Mouse (Mus musculus) bone marrow, adult 2 months (tissue): ENCODE measurements around the gene Pafah1b1. TPM values are rescaled to one million over a fixed set of nuclear protein-coding genes. Genes with fewer than 3 reads are reported as not detected.

Experiments used
- H3K27ac ChIP-seq: fragments of 200-500 bp; 2 replicates; pipeline ENCODE4 v1.5.1; 2012; ENCODE audit warnings: low read depth, mild to moderate bottlenecking, control low read depth, inconsistent platforms, low read length; ENCODE audit not compliant: control insufficient read depth, poor library complexity, insufficient read depth
- H3K4me1 ChIP-seq: fragments of 200-500 bp; 2 replicates; pipeline ENCODE4 v1.6.1; 2011; ENCODE audit warnings: low read length; ENCODE audit not compliant: control insufficient read depth, insufficient read depth
- H3K4me3 ChIP-seq: fragments of 200-500 bp; replicated peaks from 2 replicates; pipeline ENCODE3; 2011; ENCODE audit warnings: mild to moderate bottlenecking, low read depth, low read length, control low read depth; ENCODE audit not compliant: control insufficient read depth
- CTCF ChIP-seq: fragments of 200-500 bp; IDR thresholded peaks from 2 replicates; pipeline ENCODE4 v1.5.1; 2011; ENCODE audit warnings: low read length, control low read depth; ENCODE audit not compliant: control insufficient read depth, insufficient read depth
- POLR2A ChIP-seq: fragments of 200-500 bp; IDR thresholded peaks from 2 replicates; pipeline ENCODE4 v1.6.1; 2011; ENCODE audit warnings: low read depth, mild to moderate bottlenecking, control low read depth, low read length, borderline replicate concordance; ENCODE audit not compliant: control insufficient read depth
- WGBS: fragments of 180-500 bp; shearing (Covaris S2); methylation state at CpG from one replicate; pipeline ENCODE4 v1.1.7; 2018; 5-methylcytosine and 5-hydroxymethylcytosine counted together
- polyA plus RNA-seq: library from polyadenylated mRNA; stranded (reverse); fragments of >200 nt; gene quantifications from 2 replicates; pipeline ENCODE4 v1.2.4, GENCODE M21; 2011; ENCODE audit warnings: low replicate concordance; ENCODE audit not compliant: missing spikeins, insufficient read depth, insufficient read length

The Pafah1b1 gene
- polyA plus RNA-seq, 1 experiment: 33.6 TPM

DNA sequence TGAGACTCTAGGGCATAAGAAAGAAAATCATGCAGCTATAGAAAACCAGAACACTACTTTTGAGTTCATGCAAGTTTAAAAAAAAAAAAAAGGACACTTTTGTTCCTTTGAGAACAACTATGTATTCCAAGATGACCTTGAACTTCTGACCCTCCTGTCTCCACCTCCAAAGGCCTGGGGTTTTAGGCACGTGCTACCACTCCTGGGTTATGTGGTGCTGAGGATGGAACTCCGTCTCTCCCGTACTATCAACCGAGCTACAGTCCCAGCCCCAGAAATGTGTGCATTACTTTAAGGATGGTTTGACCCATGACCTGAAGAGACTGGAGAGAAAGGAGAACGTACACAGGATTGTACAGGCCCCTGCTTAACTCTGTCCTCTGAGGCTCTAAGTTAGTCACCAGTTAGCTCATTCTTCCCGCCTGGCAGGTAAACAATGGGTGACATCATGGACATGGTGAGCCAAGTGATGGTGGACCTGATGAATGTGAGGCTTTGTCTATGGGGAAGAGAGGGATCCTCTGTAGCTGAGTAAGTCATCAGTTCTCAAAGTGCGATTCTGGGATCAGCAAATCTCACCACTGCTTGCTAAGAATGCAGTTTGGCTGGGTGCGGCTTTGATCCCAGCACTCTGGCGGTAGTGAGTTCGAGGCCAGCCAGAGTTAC, 39.6 kb upstream of the Pafah1b1 start:
- Histone ChIP-seq H3K27ac (no peak overlapping the region), H3K4me1 (no peaks in the 10 kb centered on the region), H3K4me3 (no peak overlapping the region)
- TF ChIP-seq CTCF: no peak
- no peak for TF ChIP-seq POLR2A
- whole genome bisulfite sequencing: 85% methylated on average over 10 of the region's 10 CpGs

DNA sequence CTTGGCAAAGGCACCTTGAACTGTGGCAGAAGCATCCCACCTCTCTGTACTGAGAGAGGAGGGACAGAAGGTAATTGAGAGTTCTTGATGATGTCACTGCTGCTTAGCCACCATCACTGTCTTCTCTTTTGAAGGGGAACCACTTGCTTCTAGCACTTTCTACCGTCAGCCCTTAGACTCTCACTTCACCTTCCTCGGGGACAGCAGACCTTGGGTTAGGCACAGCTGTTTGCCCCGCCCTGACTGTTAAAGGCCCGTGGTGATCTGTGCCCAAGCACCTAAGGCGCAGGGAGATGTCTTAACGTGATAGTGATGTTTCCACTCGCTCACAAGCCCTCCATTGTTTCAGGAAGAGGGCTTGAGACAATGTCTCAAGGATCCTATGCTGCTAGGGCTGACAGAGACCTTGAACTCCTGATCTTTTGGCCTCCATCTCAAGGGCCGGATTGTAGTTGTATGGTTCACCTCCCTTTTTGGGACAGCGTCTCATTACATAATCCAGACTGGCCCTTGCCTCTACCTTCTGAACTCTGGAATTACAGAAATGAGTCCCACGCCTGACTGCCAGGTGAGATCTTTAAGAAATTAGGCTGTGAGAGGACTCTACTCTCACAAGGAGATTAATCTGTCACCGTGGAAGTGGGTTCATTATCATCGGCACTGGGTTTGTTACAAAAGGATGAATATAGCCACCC, 36.7 kb upstream of the Pafah1b1 start:
- Histone ChIP-seq H3K4me1 (no peaks in the 10 kb centered on the region), H3K4me3 (no peak overlapping the region), H3K27ac (no peak overlapping the region)
- WGBS: 62% methylated on average over 12 of the region's 12 CpGs
- TF ChIP-seq POLR2A (no peak), CTCF (no peak)

- Histone ChIP-seq H3K27ac (no peak overlapping the region), H3K4me3 (no peak overlapping the region), H3K4me1 (no peaks in the 10 kb centered on the region)
- TF ChIP-seq CTCF: no peak
- TF ChIP-seq POLR2A: no peak
- 65% methylated on average over 2 of the region's 2 CpGs for WGBS
Measured at GRCm38 (mm10) chr11:74756631-74757030, 32.2 kb upstream of the Pafah1b1 start.

DNA sequence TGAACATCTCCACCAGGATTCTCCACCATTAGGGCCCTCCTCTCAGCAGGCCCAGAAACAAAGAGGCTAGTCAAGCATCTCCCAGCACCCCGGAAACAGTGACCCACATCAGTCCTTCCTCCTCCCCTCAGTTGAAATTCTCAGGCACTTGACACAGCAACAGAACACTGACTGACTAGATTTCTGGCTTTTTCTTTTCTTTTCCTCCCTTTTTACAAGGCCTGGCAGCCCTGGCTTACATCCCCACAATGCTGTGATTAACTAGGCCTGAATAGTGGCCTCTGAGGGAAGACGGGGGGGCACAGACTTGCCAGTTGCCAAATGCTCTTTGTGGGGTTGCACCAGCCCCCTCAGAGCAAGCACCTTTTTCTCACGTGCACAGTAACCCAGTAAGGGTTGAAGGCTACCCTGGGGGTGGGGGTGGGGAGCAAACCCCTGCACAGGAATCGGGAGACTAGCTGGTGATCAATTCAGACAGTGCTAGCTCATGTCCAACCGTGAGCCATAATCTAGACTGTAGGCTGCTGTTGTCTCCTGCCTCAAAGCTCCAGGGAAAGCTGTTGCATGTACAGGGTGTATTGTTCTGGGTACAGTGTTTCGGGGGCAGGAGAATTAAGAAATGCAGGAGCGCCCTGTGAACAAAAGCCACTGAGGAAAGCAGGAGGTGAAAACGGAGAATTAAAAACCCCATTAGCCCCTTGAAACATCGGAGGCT, 27.0 kb upstream of the Pafah1b1 start:
- H3K4me1 ChIP-seq: no peaks in the 10 kb centered on the region
- WGBS: 85% methylated on average over 9 of the region's 9 CpGs
- H3K27ac ChIP-seq: no peak overlapping the region
- no peak overlapping the region for H3K4me3 ChIP-seq
- TF ChIP-seq POLR2A: no peak
- no peak for TF ChIP-seq CTCF

DNA sequence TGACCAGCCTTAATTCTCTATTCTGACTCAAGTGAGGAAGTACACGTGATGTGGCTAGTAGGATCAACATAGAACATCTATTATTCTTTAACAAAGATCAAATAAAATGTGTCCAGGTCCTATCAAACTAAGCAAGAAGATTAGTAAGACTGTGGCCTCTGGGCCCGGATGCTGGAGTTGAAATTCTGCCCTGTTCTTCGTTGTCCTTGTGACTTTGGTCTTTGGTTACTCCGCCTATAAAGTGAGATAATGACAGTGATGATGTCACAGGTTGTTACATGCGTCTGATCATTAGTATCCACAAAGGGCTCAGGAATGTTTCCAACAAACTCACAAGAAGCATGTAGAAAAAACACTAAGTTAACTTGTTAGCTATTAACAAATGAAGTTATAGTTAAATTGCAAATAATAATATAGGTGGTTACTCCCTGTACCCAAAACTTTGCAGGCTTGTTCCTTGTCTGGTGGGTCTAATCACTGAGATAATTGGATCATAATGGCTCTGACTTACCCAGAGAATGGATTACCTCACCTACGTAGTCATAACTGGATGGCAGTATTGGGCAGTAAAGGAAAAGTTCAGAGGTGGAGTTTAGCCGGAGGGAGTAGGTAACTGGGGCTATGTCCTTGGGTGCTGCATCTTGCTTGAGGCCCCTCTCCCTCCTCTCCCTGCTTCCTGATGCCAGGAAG, 26.3 kb upstream of the Pafah1b1 start:
- 74% methylated on average over 7 of the region's 7 CpGs for WGBS
- no peak overlapping the region for H3K4me3 ChIP-seq
- TF ChIP-seq CTCF (no peak), POLR2A (no peak)
- H3K27ac ChIP-seq: no peak overlapping the region
- H3K4me1 ChIP-seq: no peaks in the 10 kb centered on the region

DNA sequence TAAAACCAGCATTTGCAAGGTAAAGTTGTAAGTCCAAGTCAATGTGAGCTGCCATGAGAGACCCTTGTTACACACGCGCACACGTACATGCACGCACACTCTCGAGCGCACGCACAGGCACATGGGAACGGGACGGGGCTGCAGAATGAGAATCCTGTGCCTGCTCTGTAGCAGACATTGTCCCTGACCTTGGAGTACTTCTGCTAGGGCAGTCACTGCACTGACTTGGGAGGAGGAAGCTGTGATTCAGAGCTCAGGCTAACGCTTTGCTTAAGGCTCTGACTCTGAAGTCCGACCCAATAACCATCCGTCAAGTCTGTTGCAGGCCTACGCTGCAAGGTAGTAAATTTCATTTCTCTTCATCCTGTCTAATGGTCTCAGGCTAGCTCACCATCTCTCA, 24.8 kb upstream of the Pafah1b1 start:
- WGBS: 89% methylated on average over 13 of the region's 13 CpGs
- TF ChIP-seq CTCF: no peak
- no peak for TF ChIP-seq POLR2A
- Histone ChIP-seq H3K4me3 (no peak overlapping the region), H3K27ac (no peak overlapping the region), H3K4me1 (no peaks in the 10 kb centered on the region)

DNA sequence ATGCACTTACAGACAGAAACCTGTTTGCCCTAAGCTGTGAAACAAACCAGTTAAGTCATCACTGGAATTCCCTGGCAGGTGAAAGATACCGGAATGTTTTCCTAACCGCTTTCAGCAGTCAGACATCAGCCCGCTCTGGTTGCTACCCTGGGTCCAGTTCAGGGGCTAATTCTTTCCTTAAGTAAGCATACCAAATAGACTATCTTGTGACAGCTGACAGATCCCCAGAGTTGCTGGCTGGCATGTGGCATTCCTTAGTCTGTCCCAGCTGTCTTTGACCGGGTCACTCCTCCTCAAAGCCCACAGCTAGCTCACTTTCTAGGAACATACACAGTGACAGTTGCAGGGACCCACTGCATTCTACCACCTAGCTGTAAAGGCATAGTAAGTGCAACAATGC, 23.6 kb upstream of the Pafah1b1 start:
- Histone ChIP-seq H3K27ac (no peak overlapping the region), H3K4me3 (no peak overlapping the region), H3K4me1 (no peaks in the 10 kb centered on the region)
- TF ChIP-seq CTCF (no peak), POLR2A (no peak)
- WGBS: 88% methylated on average over 4 of the region's 4 CpGs

DNA sequence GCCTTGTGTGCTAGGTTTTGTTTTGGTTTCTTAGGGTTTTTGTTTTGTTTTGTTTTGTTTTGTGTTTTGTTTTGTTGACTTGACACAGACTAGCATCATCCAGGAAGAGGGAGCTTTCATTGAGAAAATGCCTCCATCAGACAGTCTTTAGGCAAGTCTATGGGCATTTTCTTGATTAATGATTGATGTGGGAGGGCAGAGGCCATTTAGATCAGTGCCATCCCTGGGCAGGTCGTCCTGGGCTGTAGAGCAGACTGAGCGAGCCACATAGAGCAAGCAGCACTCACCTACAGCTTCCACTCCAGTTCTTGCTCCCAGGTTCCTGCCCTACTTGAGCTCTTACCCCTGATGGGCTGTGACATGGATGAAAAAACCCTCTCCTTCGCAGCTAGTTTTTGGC, 13.4 kb upstream of the Pafah1b1 start:
- H3K4me3 ChIP-seq: no peak overlapping the region
- TF ChIP-seq POLR2A: no peak
- TF ChIP-seq CTCF: no peak
- WGBS: 66% methylated on average over 3 of the region's 3 CpGs

More for the DNA sequence above, 13.4 kb upstream of the Pafah1b1 start:
- no peak overlapping the region for H3K27ac ChIP-seq
- H3K4me1 ChIP-seq: no peaks in the 10 kb centered on the region
